In the genomic region with DNA sequence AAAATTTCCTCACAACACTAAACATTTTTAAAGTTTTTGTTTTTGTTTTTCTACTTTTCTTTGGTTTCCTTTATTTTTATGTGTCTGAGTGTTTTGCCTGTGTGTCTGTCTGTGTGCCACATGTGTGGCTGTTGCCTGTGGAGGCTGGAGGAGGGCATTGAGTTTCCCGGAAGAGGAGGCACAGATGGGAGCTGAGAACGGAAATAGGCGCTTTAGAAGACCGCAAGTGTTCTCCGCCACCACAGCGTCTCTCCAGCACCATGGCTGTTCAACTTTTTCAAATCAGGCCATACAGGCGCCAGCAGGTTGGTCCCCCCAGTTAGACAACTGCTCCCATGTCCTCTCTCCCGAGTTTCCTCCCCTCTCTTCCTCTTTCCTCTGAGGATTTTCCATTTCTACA, we compare ENCODE assay signal across 20 mouse cellular contexts.
"Had no signal": no experiment of that assay in that cellular context is flagged by ENCODE, and none has a peak within 500 bp of the region (broad histone marks: within the 10 kb centered on the region; RNA-seq: fewer than 3 reads in every experiment).

No protein-coding gene starts in this region.

- H3K27me3 ChIP-seq: kidney, embryonic 15.5 days; lung, embryonic 15.5 days; midbrain, embryonic 15.5 days; neural tube, embryonic 12.5 days; stomach, embryonic 15.5 days had no signal

- ATAC-seq: intestine, postnatal 0 days; midbrain, embryonic 15.5 days had no signal

- DNase-seq: kidney, adult 2 months; kidney, postnatal 10 days; kidney, postnatal 36 days; lung, adult 18-20 months; lung, postnatal 10 days; lung, postnatal 36 days; retina, postnatal 1 day; right cerebral cortex, postnatal 25 days; spleen, adult 18-20 months; thymus, postnatal 25 days had no signal

- H3K9me3 ChIP-seq: kidney, embryonic 15.5 days; lung, embryonic 15.5 days; megakaryocyte, embryonic 14.5 days; midbrain, embryonic 10.5 days; midbrain, embryonic 15.5 days; neural tube, embryonic 12.5 days; stomach, embryonic 15.5 days had no signal

- H3K4me1 ChIP-seq: megakaryocyte, embryonic 14.5 days had no signal

- H3K36me3 ChIP-seq: kidney, embryonic 15.5 days; lung, embryonic 15.5 days; midbrain, embryonic 10.5 days; midbrain, embryonic 15.5 days; neural tube, embryonic 12.5 days; stomach, embryonic 15.5 days had no signal

- H3K4me3 ChIP-seq: kidney, embryonic 15.5 days; lung, embryonic 15.5 days; megakaryocyte, embryonic 14.5 days; midbrain, embryonic 10.5 days; midbrain, embryonic 15.5 days; neural tube, embryonic 12.5 days; stomach, embryonic 15.5 days had no signal

- H3K27ac ChIP-seq: kidney, embryonic 15.5 days; liver, embryonic 14.5 days; lung, embryonic 15.5 days; midbrain, embryonic 10.5 days; midbrain, embryonic 15.5 days; neural tube, embryonic 12.5 days; stomach, embryonic 15.5 days had no signal

- H3K9ac ChIP-seq: kidney, embryonic 15.5 days; liver, embryonic 14.5 days; lung, embryonic 15.5 days; midbrain, embryonic 15.5 days; neural tube, embryonic 12.5 days; stomach, embryonic 15.5 days had no signal

- H3K4me2 ChIP-seq: kidney, embryonic 15.5 days; liver, embryonic 11.5 days; lung, embryonic 15.5 days; midbrain, embryonic 15.5 days; neural tube, embryonic 12.5 days; stomach, embryonic 15.5 days had no signal
